Mouse (Mus musculus): ENCODE measurements around the gene Gdf11.

DNA sequence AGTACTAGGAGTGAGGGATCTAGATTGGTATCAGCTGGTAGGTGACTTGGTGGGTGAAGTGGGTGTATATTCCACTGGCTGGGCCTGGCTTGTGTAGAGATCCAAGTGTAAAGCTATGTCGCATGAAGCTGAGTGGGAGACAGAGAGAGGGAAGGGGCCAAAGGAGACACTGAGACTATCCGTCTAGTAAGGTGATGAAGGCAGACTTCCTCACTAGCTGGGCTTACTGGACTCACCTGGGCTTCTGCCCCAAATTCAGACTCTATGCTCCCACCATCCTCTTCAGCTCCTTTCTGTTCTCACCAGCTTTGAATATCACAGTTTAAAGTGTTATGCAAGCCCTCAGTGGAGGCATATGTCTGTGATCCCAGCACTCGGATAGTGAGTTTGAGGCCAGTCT is 25.1 kb upstream of the Gdf11 start:
- TF ChIP-seq CTCF (IDR thresholded peaks at IDR 0.05; ENCODE audit: low read depth) (no peak), EP300 (IDR thresholded peaks at IDR 0.05; ENCODE audit: low read depth) (no peak)
